In the genomic region with DNA sequence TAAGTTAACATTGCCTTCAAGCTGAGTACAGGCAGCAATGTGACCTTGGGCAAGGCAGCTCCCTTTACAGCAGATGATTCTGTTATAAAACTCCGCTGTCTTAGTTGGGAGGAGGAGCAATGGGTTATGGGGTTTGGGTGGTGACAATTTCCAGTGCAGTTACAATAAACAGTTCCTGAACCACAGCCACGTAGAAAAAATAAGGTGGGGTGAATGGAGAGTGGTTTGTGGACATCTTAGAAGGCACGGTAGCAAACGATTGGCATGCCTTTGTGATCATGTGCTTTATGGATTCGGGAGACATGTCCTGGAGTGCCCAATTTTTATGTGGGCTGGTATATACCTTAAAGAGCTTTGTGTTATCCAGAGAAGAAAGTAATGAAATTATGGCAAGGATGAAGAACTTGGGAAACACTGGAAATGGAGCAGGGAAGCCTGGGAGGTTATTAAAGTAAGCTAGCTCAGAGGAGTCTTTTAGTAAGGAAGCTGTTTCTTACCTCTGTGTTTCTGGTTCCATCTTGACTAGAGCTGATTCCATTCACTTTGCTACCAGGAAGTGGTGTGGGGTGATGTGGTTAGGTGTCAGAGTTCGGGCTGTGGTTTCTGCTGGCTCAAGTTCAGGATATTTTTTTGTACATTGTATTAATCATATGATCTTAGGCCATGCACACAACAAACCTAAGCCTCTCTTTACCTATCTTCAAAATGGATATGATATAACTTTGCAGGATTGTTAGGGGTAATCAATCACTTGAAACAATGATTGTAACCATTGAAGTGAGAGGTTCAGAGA, we compare ENCODE assay signal across 23 mouse cellular contexts. TPM values are rescaled to one million over a fixed set of nuclear protein-coding genes. Genes with fewer than 3 reads are reported as not detected.
A peak's percentile ranks its signal among the peaks of the same experiment; 100 is the strongest.
DNase-seq lines count a peak whose midpoint lies in the region; ATAC-seq and TF ChIP-seq lines count a peak whose summit lies in the region.
"Had no signal": no experiment of that assay in that cellular context is flagged by ENCODE, and none has a peak within 500 bp of the region (broad histone marks: within the 10 kb centered on the region; RNA-seq: fewer than 3 reads in every experiment).

No protein-coding gene starts in this region.

- no peak for ATAC-seq in midbrain, embryonic 16.5 days
- ATAC-seq: forebrain, embryonic 13.5 days; midbrain, embryonic 15.5 days had no signal

- WGBS in macrophage (ENCODE audit: missing documents): 32% methylated on average over 6 of the region's 6 CpGs
- 70% methylated on average over 6 of the region's 6 CpGs for WGBS in cerebellum, adult 2 months
- WGBS in midbrain, embryonic 16.5 days: 86% methylated on average over 6 of the region's 6 CpGs

- no peak overlapping the region for H3K4me2 ChIP-seq in midbrain, embryonic 16.5 days (ENCODE audit: low read length)
- H3K4me2 ChIP-seq: forebrain, embryonic 13.5 days; hindbrain, embryonic 15.5 days; liver, embryonic 13.5 days; midbrain, embryonic 15.5 days; neural tube, embryonic 13.5 days had no signal

- no peak overlapping the region for H3K9ac ChIP-seq in midbrain, embryonic 16.5 days (ENCODE audit: low read depth, low read length)
- H3K9ac ChIP-seq: forebrain, embryonic 13.5 days; hindbrain, embryonic 15.5 days; liver, embryonic 13.5 days; midbrain, embryonic 15.5 days; neural tube, embryonic 13.5 days had no signal

- peak; percentile 35 for DNase-seq in thymus, postnatal 14 days
- no peak for DNase-seq in thymus, postnatal 25 days
- DNase-seq in T-cell, adult 2 months (ENCODE audit: low spot score): peak; percentile 79
- peak; percentile 33 for DNase-seq in splenic B cell, adult 2 months (ENCODE audit: low read depth, low spot score)
- DNase-seq in cerebellum, adult 2 months: no peak
- no peak for DNase-seq in adrenal gland, adult 8-10 months
- DNase-seq: adrenal gland, postnatal 14 days; cerebellum, adult 9-11 months; gastrocnemius, adult 2 months; heart, postnatal 10 days; kidney, adult 9 months; layer of hippocampus, postnatal 36 days; liver, embryonic 13.5 days; lung, postnatal 14 days; retina, postnatal 1 day had no signal

- H3K36me3 ChIP-seq in macrophage (ENCODE audit: inconsistent target): 0 out of 2 replicates have a peak, but pooled peaks cover 5% of the 10 kb centered on the region
- H3K36me3 ChIP-seq in splenic B cell, adult 2 months (ENCODE audit: control insufficient read depth, insufficient read depth, low read length, poor library complexity, severe bottlenecking): peaks cover 3% of the 10 kb centered on the region; the same call in 1 of the 2 replicates
- no peaks in the 10 kb centered on the region for H3K36me3 ChIP-seq in midbrain, embryonic 16.5 days (ENCODE audit: control insufficient read depth, insufficient read depth, low read length)
- H3K36me3 ChIP-seq: hindbrain, embryonic 15.5 days; limb, embryonic 10.5 days; liver, embryonic 13.5 days; midbrain, embryonic 15.5 days; neural tube, embryonic 13.5 days had no signal

- no peak for TF ChIP-seq POLR2A in cerebellum, adult 2 months (IDR thresholded peaks at IDR 0.05; ENCODE audit: borderline replicate concordance, insufficient read depth, low read length)

- peaks cover 98% of the 10 kb centered on the region for H3K79me2 ChIP-seq in macrophage (ENCODE audit: inconsistent target)

- H3K9me3 ChIP-seq in midbrain, embryonic 16.5 days (replicated peaks; ENCODE audit: control insufficient read depth, low read length, poor library complexity, severe bottlenecking): no peaks in the 10 kb centered on the region
- H3K9me3 ChIP-seq: forebrain, embryonic 13.5 days; hindbrain, embryonic 15.5 days; limb, embryonic 10.5 days; liver, embryonic 13.5 days; midbrain, embryonic 15.5 days; neural tube, embryonic 13.5 days had no signal

- H3K4me1 ChIP-seq in cerebellum, adult 2 months (ENCODE audit: control insufficient read depth, insufficient read depth, low read length): no peaks in the 10 kb centered on the region
- no peaks in the 10 kb centered on the region for H3K4me1 ChIP-seq in midbrain, embryonic 16.5 days (ENCODE audit: control insufficient read depth, insufficient read depth, low read length)
- H3K4me1 ChIP-seq: forebrain, embryonic 13.5 days; hindbrain, embryonic 15.5 days; limb, embryonic 10.5 days; midbrain, embryonic 15.5 days; neural tube, embryonic 13.5 days had no signal

- H3K4me3 ChIP-seq in macrophage (ENCODE audit: inconsistent target): no peak overlapping the region
- H3K4me3 ChIP-seq in cerebellum, adult 2 months (replicated peaks; ENCODE audit: insufficient read depth, low read depth, low read length): no peak overlapping the region
- no peak overlapping the region for H3K4me3 ChIP-seq in midbrain, embryonic 16.5 days (ENCODE audit: low read depth, low read length)
- H3K4me3 ChIP-seq: forebrain, embryonic 13.5 days; gastrocnemius, adult 2 months; hindbrain, embryonic 15.5 days; limb, embryonic 10.5 days; liver, embryonic 13.5 days; midbrain, embryonic 15.5 days; neural tube, embryonic 13.5 days had no signal

- no peaks in the 10 kb centered on the region for H3K27me3 ChIP-seq in splenic B cell, adult 2 months (ENCODE audit: control insufficient read depth, insufficient read depth, low read length, poor library complexity, severe bottlenecking)
- H3K27me3 ChIP-seq in cerebellum, adult 2 months (ENCODE audit: control insufficient read depth, insufficient read depth, low read length): no peaks in the 10 kb centered on the region
- no peaks in the 10 kb centered on the region for H3K27me3 ChIP-seq in midbrain, embryonic 16.5 days (ENCODE audit: control insufficient read depth, insufficient read depth, low read depth, low read length)
- H3K27me3 ChIP-seq: forebrain, embryonic 13.5 days; hindbrain, embryonic 15.5 days; liver, embryonic 13.5 days; midbrain, embryonic 15.5 days; neural tube, embryonic 13.5 days had no signal

- TF ChIP-seq CTCF in cerebellum, adult 2 months (IDR thresholded peaks at IDR 0.05; ENCODE audit: borderline replicate concordance, insufficient read depth, low read depth, low read length): no peak

- H3K27ac ChIP-seq in macrophage: peak overlapping the region; percentile 27; the same call in 1 of the 2 replicates
- H3K27ac ChIP-seq in cerebellum, adult 2 months (ENCODE audit: insufficient read depth, low read length): no peak overlapping the region
- H3K27ac ChIP-seq in midbrain, embryonic 16.5 days (ENCODE audit: low read length): no peak overlapping the region
- H3K27ac ChIP-seq: forebrain, embryonic 13.5 days; gastrocnemius, adult 2 months; hindbrain, embryonic 15.5 days; limb, embryonic 10.5 days; liver, embryonic 13.5 days; midbrain, embryonic 15.5 days; neural tube, embryonic 13.5 days had no signal

RNA-seq across cellular contexts. Expression of a gene that starts 53.5 kb away (rescaled TPM):
- total RNA-seq in macrophage (2018; cell fraction: chromatin; rRNA removed): 100 to 1,000 TPM in 2 of 26 experiments, 10 to 100 TPM in 18, 1 to 10 TPM in 6; 4.1 to 146 (median 45.7) TPM
- total RNA-seq in macrophage (2018; cell fraction: cytosol; rRNA removed): 100 to 1,000 TPM in 13 of 26 experiments, 10 to 100 TPM in 13; 22.2 to 328 (median 168) TPM
- total RNA-seq in macrophage (2018; cell fraction: nucleus; rRNA removed): 100 to 1,000 TPM in 14 of 26 experiments, 10 to 100 TPM in 12; 14.6 to 180 (median 122) TPM
- 25.2 to 49.7 TPM (median 27.2 TPM) in 3 replicates for polyA plus RNA-seq in macrophage (2018)
- 0.25 and 0.36 TPM in 2 replicates for polyA plus RNA-seq in cerebellum, adult 2 months (2012; rRNA removed)
- not detected in 2 replicates for polyA plus RNA-seq in midbrain, embryonic 16.5 days (2015; fragmentation: Nextera tagmentation; extraction: Ambion mirVana)
- under 1 TPM; 0.65 to 0.98 (median 0.76) TPM for total RNA-seq in adrenal gland, adult 8-10 months (2022)
- total RNA-seq: ES-E14; gastrocnemius, adult 2 months; layer of hippocampus, postnatal 36 days had no signal
- polyA plus RNA-seq: forebrain, embryonic 13.5 days; hindbrain, embryonic 15.5 days; limb, embryonic 10.5 days; midbrain, embryonic 15.5 days; neural tube, embryonic 13.5 days had no signal

Comparison
In these comparisons a context has a peak if more than half of its experiments do, and no peak if none do; other contexts are left out.
1. DNase-seq: peak in thymus, postnatal 14 days (single experiment), T-cell, adult 2 months (single experiment) and splenic B cell, adult 2 months (single experiment); none in thymus, postnatal 25 days (single experiment), cerebellum, adult 2 months (0 of 2) and adrenal gland, adult 8-10 months (single experiment).
2. RNA of a gene that starts 53.5 kb away (polyA plus RNA-seq): 25.2 to 49.7 TPM in macrophage; 0.25 to 0.36 TPM in cerebellum, adult 2 months and not detected in midbrain, embryonic 16.5 days; every median in the first group is over 10 times any median in the second.